Mouse (Mus musculus): Measurements from ENCODE around the gene Adh4. TPM values are rescaled to one million over a fixed set of nuclear protein-coding genes. Genes with fewer than 3 reads are reported as not detected.

The Adh4 gene
- polyA plus RNA-seq (2015; fragmentation: Nextera tagmentation; extraction: Ambion mirVana) = not detected in 2 replicates

DNA sequence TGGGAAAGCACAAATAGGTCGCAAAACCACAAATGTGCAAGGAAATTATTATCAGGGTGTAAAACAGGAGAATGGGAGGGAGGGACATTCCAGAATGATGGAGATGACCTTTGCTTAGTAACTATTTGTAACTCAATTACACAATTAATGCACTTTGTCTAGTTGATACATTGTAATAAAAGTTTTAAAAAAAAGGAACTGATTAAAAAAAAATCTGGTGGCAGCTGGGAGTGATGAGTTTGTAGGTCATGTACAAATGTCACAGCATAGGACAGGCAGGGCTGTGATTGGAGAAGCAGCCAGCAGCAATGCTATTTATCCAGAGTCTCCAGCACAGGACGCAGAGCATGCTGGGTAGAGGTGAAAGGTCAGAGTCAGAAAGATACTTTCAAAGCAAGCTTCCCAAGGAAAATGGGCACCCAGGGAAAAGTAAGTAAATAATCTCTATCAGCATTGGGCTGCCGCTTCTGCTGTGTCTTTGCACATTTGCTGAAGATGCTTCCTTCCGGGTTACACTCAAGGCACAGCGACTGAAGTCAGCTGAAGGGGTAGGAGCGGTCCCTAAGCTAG, at the start of gene Adh4:
Adh4 (plus strand) TSS at position 346 of the 570 bp plus-strand sequence.

DNA sequence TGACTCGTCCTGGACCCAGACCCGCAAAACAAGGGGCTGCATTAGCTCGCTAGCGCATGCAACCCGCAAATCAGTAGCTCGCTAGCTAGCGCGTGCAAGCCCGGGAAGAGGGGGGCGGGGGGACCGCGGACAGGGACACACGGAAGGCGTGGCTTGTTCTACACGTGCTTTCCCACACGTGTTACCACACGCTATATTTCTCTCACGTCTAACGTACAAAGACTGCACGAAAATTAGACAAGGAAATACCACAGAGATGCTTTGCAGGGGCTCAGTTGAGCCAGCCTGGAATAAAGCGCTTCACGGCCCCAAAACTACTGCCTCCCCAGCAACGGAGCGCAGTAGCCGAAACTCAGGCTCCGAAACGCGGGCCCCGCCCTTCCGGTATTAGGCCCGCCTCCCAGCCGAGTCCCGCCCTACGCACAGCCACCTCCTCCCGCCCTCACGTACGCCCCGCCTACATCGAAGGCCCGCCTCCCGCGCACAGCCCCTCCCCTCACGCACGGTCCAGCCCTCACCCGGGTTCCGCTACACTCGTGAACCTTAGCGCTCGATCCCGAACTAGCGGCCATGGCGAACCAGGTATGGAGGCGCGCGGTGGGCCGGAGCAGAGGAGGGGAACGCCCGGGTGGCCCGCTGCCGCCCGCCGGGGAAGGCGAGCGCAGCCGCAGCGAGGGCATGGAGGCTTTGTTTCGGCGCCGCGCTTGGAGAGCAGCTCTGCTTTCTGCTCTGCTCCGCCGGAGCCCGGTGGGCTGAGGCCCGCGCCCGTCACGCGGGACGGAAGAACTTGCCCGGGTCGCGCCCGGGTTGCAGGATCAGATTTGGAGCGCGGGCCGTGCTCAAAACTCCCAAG, 27.6 kb downstream of the Adh4 start, which contains the start of gene Adh5:
Adh5 (plus strand) TSS at position 482 of the 853 bp plus-strand sequence.

Other genes starting within 250 kb of the Adh4 start
- not detected in 2 replicates for gene 4930579F01Rik, start 221.6 kb upstream of the Adh4 start, polyA plus RNA-seq (2015; fragmentation: Nextera tagmentation; extraction: Ambion mirVana)
- gene Adh7, start 197.7 kb upstream of the Adh4 start, polyA plus RNA-seq (2015; fragmentation: Nextera tagmentation; extraction: Ambion mirVana) = 0.17 and 0.43 TPM in 2 replicates
- gene Adh1, start 154.5 kb upstream of the Adh4 start, polyA plus RNA-seq (2015; fragmentation: Nextera tagmentation; extraction: Ambion mirVana) = 48.7 and 62.3 TPM in 2 replicates
- not detected in 2 replicates for gene Adh6a, start 102.2 kb upstream of the Adh4 start, polyA plus RNA-seq (2015; fragmentation: Nextera tagmentation; extraction: Ambion mirVana)
- gene Adh6b, start 73.7 kb upstream of the Adh4 start, polyA plus RNA-seq (2015; fragmentation: Nextera tagmentation; extraction: Ambion mirVana) = 0.44 TPM in 1 of 2 replicates, not detected in the other
- gene Adh5, start 27.6 kb downstream of the Adh4 start, polyA plus RNA-seq (2015; fragmentation: Nextera tagmentation; extraction: Ambion mirVana) = 122 and 134 TPM in 2 replicates
- 36.6 and 38.6 TPM in 2 replicates for gene Metap1, start 74.0 kb downstream of the Adh4 start, polyA plus RNA-seq (2015; fragmentation: Nextera tagmentation; extraction: Ambion mirVana)
- gene Eif4e, start 110.7 kb downstream of the Adh4 start, polyA plus RNA-seq (2015; fragmentation: Nextera tagmentation; extraction: Ambion mirVana) = 166 and 198 TPM in 2 replicates

Measured in skeletal muscle tissue, postnatal 0 days (tissue).